Mouse (Mus musculus) heart, postnatal 10 days (tissue): Measurements from ENCODE around the gene Gpc6. TPM values are rescaled to one million over a fixed set of nuclear protein-coding genes. Genes with fewer than 3 reads are reported as not detected.

Experiments used
- DNase-seq, 2 experiments: peaks; one replicate each; pipeline ENCODE4 v3.0.0; 2021
- intact Hi-C: fragments of 180-260 bp; cut with DNase I; formaldehyde crosslinking; loops from one replicate; pipeline ENCODE4 v1.15.1; 2025
- microRNA-seq, 2 experiments: library from miRNA; unstranded; fragments of <30 nt; microRNA quantifications; one replicate each; pipeline ENCODE4 v1.2.0; 2022
- total RNA-seq, 2 experiments: library from RNA; stranded (reverse); gene quantifications; 2 replicates each; pipeline ENCODE4 v1.2.3; 2021

Gene Gpc6
- total RNA-seq, 2 experiments from 2014 or later, result 37.0 to 40.2 TPM

DNA sequence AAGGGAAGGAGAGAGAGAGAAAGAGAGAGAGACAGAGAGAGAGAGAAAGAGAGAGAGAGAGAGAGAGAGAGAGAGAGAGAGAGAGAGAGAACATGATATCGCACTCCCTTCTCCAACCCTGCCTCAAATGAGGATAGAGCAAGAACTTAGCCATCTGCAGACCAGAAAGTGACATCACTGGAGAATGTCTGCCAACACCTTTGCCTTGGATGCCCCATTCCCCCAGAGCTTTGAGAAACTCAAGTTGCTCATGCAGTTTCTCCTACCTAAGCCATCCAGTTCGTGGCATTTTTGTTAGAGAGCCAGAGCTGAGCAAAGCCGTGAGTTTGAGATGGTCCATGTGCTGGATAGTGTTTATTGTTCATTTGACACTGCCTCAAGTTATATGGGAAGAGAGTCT, 1030.9 kb downstream of the Gpc6 start:
- DNase-seq, result peak; percentile 27 to 36
- intact Hi-C loops, result no loop called here

- intact Hi-C loops, result no loop called here
- DNase-seq, result no peak
Measured at GRCm38 (mm10) chr14:117958389-117958788, 1033.3 kb downstream of the Gpc6 start.

GRCm38 (mm10) chr14:117961267-117961666, 1036.2 kb downstream of the Gpc6 start:
- DNase-seq, result peak; percentile 60 to 64
- intact Hi-C loops, result no loop called here

GRCm38 (mm10) chr14:117961844-117962243, 1036.7 kb downstream of the Gpc6 start:
- intact Hi-C loops, result no loop called here
- no peak for DNase-seq

- intact Hi-C loops, result no loop called here
- peak in 1 of 2 experiments; percentile 39 for DNase-seq
Measured at GRCm38 (mm10) chr14:117962453-117962852, 1037.3 kb downstream of the Gpc6 start.

DNA sequence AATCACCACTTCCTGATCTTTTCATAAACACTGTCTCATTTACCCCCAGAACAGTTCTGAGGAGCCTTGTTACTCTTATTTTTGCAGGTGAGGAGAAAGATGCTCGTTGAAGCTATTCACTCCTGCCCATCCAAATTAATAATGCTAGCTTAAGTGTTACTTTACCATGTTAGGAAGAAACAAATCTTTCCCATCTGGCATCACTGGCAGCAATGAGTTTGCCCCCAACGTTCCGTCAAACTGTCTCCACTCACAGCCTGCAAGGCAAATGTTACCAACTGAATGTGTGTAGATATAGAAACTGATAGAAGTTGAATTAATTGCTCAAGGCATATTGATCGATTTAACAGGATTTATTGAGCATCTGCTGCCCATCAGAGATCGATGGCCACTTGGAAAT, 1047.5 kb downstream of the Gpc6 start:
- intact Hi-C loops, result no loop called here
- DNase-seq, result no peak

GRCm38 (mm10) chr14:117981532-117981931, 1056.4 kb downstream of the Gpc6 start:
- DNase-seq, result no peak
- intact Hi-C loops, result no loop called here

- intact Hi-C loops, result no loop called here
- DNase-seq, result no peak
Measured at GRCm38 (mm10) chr14:117988444-117988843, 1063.3 kb downstream of the Gpc6 start.

DNA sequence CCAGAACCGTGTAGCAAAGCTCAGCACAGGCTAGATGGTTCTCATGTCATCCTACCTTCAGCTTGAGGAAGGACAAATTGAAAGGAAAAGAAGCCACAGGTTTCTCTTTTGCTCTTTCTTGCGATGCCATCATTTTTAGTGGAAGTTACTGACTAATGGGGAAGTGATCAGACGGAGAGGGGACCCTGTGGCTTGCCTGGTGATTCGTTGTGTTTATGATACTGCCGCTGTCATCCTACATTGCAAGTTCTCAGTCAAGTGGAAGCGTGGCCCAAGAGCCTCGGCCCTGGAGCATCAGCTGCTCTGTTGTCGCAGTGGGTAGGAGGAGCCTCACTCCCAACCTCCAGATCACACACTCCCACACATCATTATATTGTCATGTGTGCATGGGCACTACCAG, 1065.1 kb downstream of the Gpc6 start:
- DNase-seq, result no peak
- intact Hi-C loops, result no loop called here

DNA sequence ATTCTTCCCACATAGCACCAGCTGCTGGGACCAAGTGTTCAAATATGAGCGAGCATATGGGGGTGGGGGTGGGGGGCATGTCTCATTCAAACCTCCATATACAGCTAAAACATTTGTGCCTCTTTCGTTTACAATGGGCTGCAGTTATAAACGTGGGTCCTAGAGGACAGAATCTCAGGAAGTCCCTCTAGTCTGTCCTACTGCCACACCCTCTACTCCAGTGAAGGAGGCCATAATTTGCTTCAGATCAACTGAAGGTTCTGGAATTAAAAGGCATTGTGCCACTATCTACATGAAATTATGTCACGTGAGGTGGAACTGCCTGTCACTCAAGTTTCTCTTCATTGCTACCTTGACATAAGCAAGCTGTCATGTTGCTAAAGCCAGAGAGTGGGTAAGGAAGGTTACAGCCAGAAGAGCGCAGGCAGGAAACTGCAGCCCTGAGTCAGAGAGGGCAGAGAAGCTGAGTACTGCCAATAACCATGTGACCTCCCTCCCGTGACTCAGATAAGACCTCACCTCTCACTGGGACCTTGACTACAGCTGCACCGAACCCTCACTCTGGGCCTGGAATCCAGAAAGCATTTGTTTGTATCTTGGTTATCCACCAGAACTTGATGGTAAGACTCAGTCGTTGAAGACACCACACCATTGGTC, 1067.6 kb downstream of the Gpc6 start:
- intact Hi-C loops, result no loop called here
- no peak for DNase-seq

- intact Hi-C loops, result no loop called here
- DNase-seq, result no peak
Measured at GRCm38 (mm10) chr14:117993845-117994244, 1068.7 kb downstream of the Gpc6 start.

DNA sequence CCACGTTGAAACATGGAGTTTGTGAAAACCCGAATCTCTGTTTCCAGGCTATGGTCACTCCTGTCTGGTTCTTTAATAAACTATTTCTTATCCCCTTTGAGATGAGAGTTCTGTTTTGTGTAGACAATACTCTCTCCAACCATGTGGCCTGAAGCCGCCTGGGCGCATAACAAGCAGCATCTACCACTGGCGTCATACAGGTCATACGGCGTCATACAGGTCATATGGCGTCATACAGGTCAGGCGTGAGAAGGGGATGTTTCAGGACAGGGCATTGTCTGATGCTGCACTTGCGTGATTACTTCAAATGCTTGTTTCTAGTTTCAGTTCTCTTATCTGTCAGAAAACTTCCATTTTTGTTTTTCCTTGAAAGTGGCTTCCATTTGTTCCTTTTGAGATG, 1079.3 kb downstream of the Gpc6 start:
- no peak for DNase-seq
- intact Hi-C loops, result loop anchor here (1.0 kb wide), 1 partner anchor 148 kb away; no protein-coding TSS in a partner anchor

- DNase-seq, result peak; percentile 75 to 82
- intact Hi-C loops, result loop anchor here (5.0 kb wide), 3 partner anchors 82 to 587 kb away; partner anchors contain the start of gene Tgds
Measured at GRCm38 (mm10) chr14:118005697-118006096, 1080.6 kb downstream of the Gpc6 start.

GRCm38 (mm10) chr14:118009541-118009940, 1084.4 kb downstream of the Gpc6 start:
- no peak for DNase-seq
- intact Hi-C loops, result loop anchor here (5.0 kb wide), 3 partner anchors 78 to 583 kb away; partner anchors contain the start of gene Tgds

DNA sequence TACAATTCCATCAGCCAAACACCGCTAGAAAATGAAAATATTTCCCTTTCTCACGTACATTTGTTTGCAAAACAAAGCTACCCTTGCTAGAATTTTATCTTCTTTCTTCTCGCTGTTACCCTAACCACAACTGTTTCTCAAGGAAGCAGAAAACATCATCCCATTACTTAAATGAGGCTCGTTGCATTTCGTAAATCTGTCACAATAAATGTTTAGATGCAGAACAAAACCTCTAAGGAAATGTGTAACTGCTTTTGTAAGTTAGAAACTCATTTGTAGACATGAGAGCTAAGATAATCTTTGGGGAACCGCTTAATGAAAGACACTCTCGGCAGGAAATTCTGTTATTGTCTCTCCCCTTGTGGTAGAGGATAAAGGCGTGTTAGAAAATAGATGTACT, 1088.1 kb downstream of the Gpc6 start:
- DNase-seq, result no peak
- intact Hi-C loops, result no loop called here

GRCm38 (mm10) chr14:118019314-118019713, 1094.2 kb downstream of the Gpc6 start:
- DNase-seq, result no peak
- intact Hi-C loops, result no loop called here

GRCm38 (mm10) chr14:118021867-118022543, 1096.9 kb downstream of the Gpc6 start:
- intact Hi-C loops, result no loop called here
- no peak for DNase-seq

Small RNA genes within 50 kb of the gene (microRNA-seq; reads per million reads assigned to microRNA genes)
- 0 reads per million in 2 experiments for gene Mir6239
